Mouse (Mus musculus) neural tube, embryonic 12.5 days (tissue): ENCODE measurements around the gene Fam222b. TPM values are rescaled to one million over a fixed set of nuclear protein-coding genes. Genes with fewer than 3 reads are reported as not detected.
A peak's percentile ranks its signal among the peaks of the same experiment; 100 is the strongest.

Source experiments
- ATAC-seq: fragments of 200-750 bp; cut with Nextera tagmentation; 2 replicates; pipeline ENCODE4 v1.8.0; 2017; ENCODE audit warnings: low read depth, mild to moderate bottlenecking, moderate TSS enrichment, moderate library complexity; ENCODE audit not compliant: low FRiP score
- H3K27ac ChIP-seq: fragments of 300-500 bp; sonication (generic); 2 replicates; pipeline ENCODE4 v1.5.1; 2016
- H3K27me3 ChIP-seq: fragments of 300-500 bp; sonication (generic); replicated peaks from 2 replicates; pipeline ENCODE4 v1.6.1; 2016; ENCODE audit warnings: mild to moderate bottlenecking
- H3K36me3 ChIP-seq: fragments of 300-500 bp; sonication (generic); 2 replicates; pipeline ENCODE4 v1.6.1; 2016; ENCODE audit warnings: mild to moderate bottlenecking
- H3K4me1 ChIP-seq: fragments of 300-500 bp; sonication (generic); 2 replicates; pipeline ENCODE4 v1.6.1; 2016
- H3K4me2 ChIP-seq: fragments of 300-500 bp; sonication (generic); replicated peaks from 2 replicates; pipeline ENCODE4 v1.6.1; 2016; ENCODE audit warnings: mild to moderate bottlenecking
- H3K4me3 ChIP-seq: fragments of 300-500 bp; sonication (generic); 2 replicates; pipeline ENCODE4 v1.5.1; 2016
- H3K9ac ChIP-seq: fragments of 300-500 bp; sonication (generic); 2 replicates; pipeline ENCODE4 v1.6.1; 2016; ENCODE audit warnings: mild to moderate bottlenecking
- H3K9me3 ChIP-seq: fragments of 300-500 bp; sonication (generic); 2 replicates; pipeline ENCODE4 v1.6.1; 2016; ENCODE audit warnings: mild to moderate bottlenecking
- WGBS: fragments of 180-500 bp; shearing (Covaris S2); methylation state at CpG from one replicate; pipeline ENCODE4 v1.1.7; 2016; 5-methylcytosine and 5-hydroxymethylcytosine counted together
- polyA plus RNA-seq: library from polyadenylated mRNA; unstranded; fragments of >200 nt; fragmentation: Nextera tagmentation; extraction: Ambion mirVana; gene quantifications from 2 replicates; pipeline ENCODE4 v1.2.1, GENCODE M21; 2016

The Fam222b gene
- polyA plus RNA-seq, 1 experiment from 2014 or later = 27.9 TPM

- Histone ChIP-seq H3K27me3 (no peaks in the 10 kb centered on the region), H3K4me1 (peaks cover 23% of the 10 kb centered on the region), H3K9me3 (no peaks in the 10 kb centered on the region), H3K4me3 (no peak overlapping the region), H3K36me3 (peaks cover 3% of the 10 kb centered on the region), H3K27ac (no peak overlapping the region), H3K4me2 (peak overlapping the region; percentile 81), H3K9ac (0 out of 2 replicates have a peak overlapping the region, but pooled peaks have one; percentile 33)
- WGBS = 57% methylated on average over 3 of the region's 3 CpGs
- ATAC-seq = no peak
Measured at GRCm38 (mm10) chr11:78097077-78097476, 2.6 kb downstream of the Fam222b start.

GRCm38 (mm10) chr11:78100746-78101145 lies 6.3 kb downstream of the Fam222b start:
- no peak for ATAC-seq
- Histone ChIP-seq H3K4me2 (no peak overlapping the region), H3K9ac (no peak overlapping the region), H3K4me3 (no peak overlapping the region), H3K4me1 (peaks cover 16% of the 10 kb centered on the region), H3K36me3 (peaks cover 3% of the 10 kb centered on the region), H3K9me3 (no peaks in the 10 kb centered on the region), H3K27ac (no peak overlapping the region), H3K27me3 (no peaks in the 10 kb centered on the region)
- WGBS = 93% methylated on average over 11 of the region's 11 CpGs

GRCm38 (mm10) chr11:78102142-78102541 lies 7.7 kb downstream of the Fam222b start:
- no peak overlapping the region for H3K4me2 ChIP-seq
- WGBS = 93% methylated on average over 5 of the region's 5 CpGs
- peaks cover 12% of the 10 kb centered on the region for H3K36me3 ChIP-seq
- no peak for ATAC-seq
- H3K27me3 ChIP-seq = no peaks in the 10 kb centered on the region
- H3K9me3 ChIP-seq = no peaks in the 10 kb centered on the region
- no peak overlapping the region for H3K4me3 ChIP-seq
- H3K4me1 ChIP-seq = peaks cover 3% of the 10 kb centered on the region; the same call in 1 of the 2 replicates
- no peak overlapping the region for H3K27ac ChIP-seq
- H3K9ac ChIP-seq = no peak overlapping the region

GRCm38 (mm10) chr11:78102958-78103747 lies 8.7 kb downstream of the Fam222b start:
- H3K36me3 ChIP-seq = peaks cover 16% of the 10 kb centered on the region
- H3K4me3 ChIP-seq = no peak overlapping the region
- H3K9ac ChIP-seq = no peak overlapping the region
- no peaks in the 10 kb centered on the region for H3K27me3 ChIP-seq
- no peaks in the 10 kb centered on the region for H3K9me3 ChIP-seq
- H3K4me1 ChIP-seq = no peaks in the 10 kb centered on the region
- no peak overlapping the region for H3K27ac ChIP-seq
- WGBS = 71% methylated on average over 5 of the region's 5 CpGs
- no peak overlapping the region for H3K4me2 ChIP-seq
- no peak for ATAC-seq

GRCm38 (mm10) chr11:78104501-78104900 lies 10.0 kb downstream of the Fam222b start:
- Histone ChIP-seq H3K4me3 (no peak overlapping the region), H3K36me3 (peaks cover 13% of the 10 kb centered on the region)
- 92% methylated on average over 5 of the region's 5 CpGs for WGBS

GRCm38 (mm10) chr11:78113616-78114015 lies 19.2 kb downstream of the Fam222b start:
- no peak overlapping the region for H3K27ac ChIP-seq
- WGBS = 71% methylated on average over 2 of the region's 2 CpGs

More at GRCm38 (mm10) chr11:78104501-78104900, 10.0 kb downstream of the Fam222b start:
- Histone ChIP-seq H3K4me2 (no peak overlapping the region), H3K9me3 (no peaks in the 10 kb centered on the region), H3K9ac (no peak overlapping the region), H3K27ac (no peak overlapping the region), H3K4me1 (no peaks in the 10 kb centered on the region), H3K27me3 (no peaks in the 10 kb centered on the region)
- ATAC-seq = no peak

GRCm38 (mm10) chr11:78114676-78115366 lies 20.4 kb downstream of the Fam222b start:
- Histone ChIP-seq H3K4me1 (peaks cover 23% of the 10 kb centered on the region), H3K27ac (peak overlapping the region; percentile 80), H3K4me2 (peak overlapping the region; percentile 67), H3K36me3 (no peaks in the 10 kb centered on the region), H3K9me3 (no peaks in the 10 kb centered on the region), H3K4me3 (peak overlapping the region; percentile 58), H3K27me3 (no peaks in the 10 kb centered on the region), H3K9ac (peak overlapping the region; percentile 72)
- no peak for ATAC-seq
- WGBS = 10% methylated on average over 19 of the region's 19 CpGs

More at GRCm38 (mm10) chr11:78113616-78114015, 19.2 kb downstream of the Fam222b start:
- H3K36me3 ChIP-seq = no peaks in the 10 kb centered on the region
- H3K4me2 ChIP-seq = no peak overlapping the region
- no peaks in the 10 kb centered on the region for H3K27me3 ChIP-seq
- no peaks in the 10 kb centered on the region for H3K9me3 ChIP-seq
- peaks cover 22% of the 10 kb centered on the region for H3K4me1 ChIP-seq
- no peak overlapping the region for H3K9ac ChIP-seq
- H3K4me3 ChIP-seq = no peak overlapping the region
- ATAC-seq = no peak

GRCm38 (mm10) chr11:78115367-78116145 lies 21.1 kb downstream of the Fam222b start:
- Histone ChIP-seq H3K4me2 (peak overlapping the region; percentile 67), H3K4me1 (peaks cover 30% of the 10 kb centered on the region), H3K4me3 (peak overlapping the region; percentile 58), H3K9ac (peak overlapping the region; percentile 72), H3K9me3 (no peaks in the 10 kb centered on the region), H3K27ac (peak overlapping the region; percentile 80), H3K27me3 (no peaks in the 10 kb centered on the region), H3K36me3 (no peaks in the 10 kb centered on the region)
- peak; percentile 99 for ATAC-seq
- WGBS = under 1% methylated on average over 37 of the region's 37 CpGs

- H3K4me1 ChIP-seq = peaks cover 30% of the 10 kb centered on the region
- peak overlapping the region; percentile 58 for H3K4me3 ChIP-seq
- no peak for ATAC-seq
Measured at GRCm38 (mm10) chr11:78116146-78116410, 21.6 kb downstream of the Fam222b start.

GRCm38 (mm10) chr11:78118467-78118866 lies 24.0 kb downstream of the Fam222b start:
- H3K36me3 ChIP-seq = no peaks in the 10 kb centered on the region
- peaks cover 30% of the 10 kb centered on the region for H3K4me1 ChIP-seq
- H3K27me3 ChIP-seq = no peaks in the 10 kb centered on the region
- H3K9me3 ChIP-seq = no peaks in the 10 kb centered on the region
- H3K9ac ChIP-seq = no peak overlapping the region
- no peak for ATAC-seq
- no peak overlapping the region for H3K4me2 ChIP-seq
- H3K4me3 ChIP-seq = no peak overlapping the region
- no peak overlapping the region for H3K27ac ChIP-seq

More at GRCm38 (mm10) chr11:78116146-78116410, 21.6 kb downstream of the Fam222b start:
- WGBS = 7% methylated on average over 5 of the region's 5 CpGs
- H3K27me3 ChIP-seq = no peaks in the 10 kb centered on the region
- H3K9me3 ChIP-seq = no peaks in the 10 kb centered on the region
- peak overlapping the region; percentile 67 for H3K4me2 ChIP-seq
- peak overlapping the region; percentile 70 for H3K9ac ChIP-seq
- H3K36me3 ChIP-seq = no peaks in the 10 kb centered on the region
- peak overlapping the region; percentile 74 for H3K27ac ChIP-seq

- H3K27me3 ChIP-seq = no peaks in the 10 kb centered on the region
- no peak overlapping the region for H3K9ac ChIP-seq
- H3K4me1 ChIP-seq = peaks cover 19% of the 10 kb centered on the region
- no peak for ATAC-seq
- H3K27ac ChIP-seq = no peak overlapping the region
- 84% methylated on average over 8 of the region's 8 CpGs for WGBS
- H3K4me3 ChIP-seq = no peak overlapping the region
- H3K4me2 ChIP-seq = no peak overlapping the region
- H3K36me3 ChIP-seq = no peaks in the 10 kb centered on the region
- H3K9me3 ChIP-seq = no peaks in the 10 kb centered on the region
Measured at GRCm38 (mm10) chr11:78119898-78120297, 25.4 kb downstream of the Fam222b start.

- no peak overlapping the region for H3K4me3 ChIP-seq
- H3K4me2 ChIP-seq = no peak overlapping the region
- no peak overlapping the region for H3K27ac ChIP-seq
- H3K9ac ChIP-seq = no peak overlapping the region
- no peaks in the 10 kb centered on the region for H3K36me3 ChIP-seq
- 55% methylated on average over 5 of the region's 5 CpGs for WGBS
- H3K27me3 ChIP-seq = no peaks in the 10 kb centered on the region
- H3K4me1 ChIP-seq = peaks cover 23% of the 10 kb centered on the region
- H3K9me3 ChIP-seq = no peaks in the 10 kb centered on the region
- no peak for ATAC-seq
Measured at GRCm38 (mm10) chr11:78121176-78121575, 26.7 kb downstream of the Fam222b start.
